In genomic region chr15:80075374-80075694, GRCm38 (mm10) we compare ENCODE assay signal across 12 mouse cellular contexts. TPM values are rescaled to one million over a fixed set of nuclear protein-coding genes. Genes with fewer than 3 reads are reported as not detected.
A peak's percentile ranks its signal among the peaks of the same experiment; 100 is the strongest.
DNase-seq lines count a peak whose midpoint lies in the region; ATAC-seq and TF ChIP-seq lines count a peak whose summit lies in the region.
"Had no signal": no experiment of that assay in that cellular context is flagged by ENCODE, and none has a peak within 500 bp of the region (broad histone marks: within the 10 kb centered on the region; RNA-seq: fewer than 3 reads in every experiment).

No protein-coding gene starts in this region.

- H3K4me2 ChIP-seq in hindbrain, postnatal 0 days (ENCODE audit: low read depth, low read length): no peak overlapping the region
- no peak overlapping the region for H3K4me2 ChIP-seq in hindbrain, embryonic 11.5 days (replicated peaks; ENCODE audit: low read depth, low read length)
- H3K4me2 ChIP-seq in neural tube, embryonic 11.5 days (ENCODE audit: low read depth): no peak overlapping the region
- H3K4me2 ChIP-seq: midbrain, embryonic 12.5 days had no signal

- H3K27me3 ChIP-seq in hindbrain, postnatal 0 days (ENCODE audit: insufficient read depth, low read length): no peaks in the 10 kb centered on the region
- H3K27me3 ChIP-seq in hindbrain, embryonic 11.5 days (ENCODE audit: control insufficient read depth, insufficient read depth, low read length): no peaks in the 10 kb centered on the region
- H3K27me3 ChIP-seq in neural tube, embryonic 11.5 days (ENCODE audit: control insufficient read depth, insufficient read depth, low read length): no peaks in the 10 kb centered on the region
- H3K27me3 ChIP-seq: Patski had no signal

- peak; percentile 22 for DNase-seq in cerebellum, adult 9-11 months
- DNase-seq in cerebellum, adult 11 months: no peak
- no peak for DNase-seq in hindbrain, postnatal 0 days (ENCODE audit: low spot score)
- DNase-seq in hindbrain, embryonic 11.5 days (ENCODE audit: low spot score): no peak
- no peak for DNase-seq in neural tube, embryonic 11.5 days (ENCODE audit: low spot score)
- DNase-seq in neural tube, embryonic 10.5 days (ENCODE audit: extremely low spot score, low spot score): no peak
- no peak for DNase-seq in yolk sac, embryonic 10.5 days (ENCODE audit: low spot score)
- DNase-seq in urinary bladder, postnatal 14 days (ENCODE audit: low spot score): no peak
- DNase-seq: adrenal gland, postnatal 36 days; layer of hippocampus, postnatal 36 days had no signal

- no peak; the same call in 1 of the 2 replicates for ATAC-seq in hindbrain, postnatal 0 days
- ATAC-seq in hindbrain, embryonic 11.5 days (ENCODE audit: low FRiP score): no peak
- ATAC-seq in neural tube, embryonic 11.5 days (ENCODE audit: insufficient read depth, low FRiP score, low TSS enrichment): no peak; the same call in 1 of the 2 replicates
- ATAC-seq: Patski had no signal

- no peak overlapping the region; the same call in 1 of the 2 replicates for H3K27ac ChIP-seq in hindbrain, postnatal 0 days
- H3K27ac ChIP-seq in hindbrain, embryonic 11.5 days (ENCODE audit: low read depth, low read length): no peak overlapping the region
- H3K27ac ChIP-seq in neural tube, embryonic 11.5 days (ENCODE audit: low read depth, low read length): 0 out of 2 replicates have a peak overlapping the region, but pooled peaks have one; percentile 27
- H3K27ac ChIP-seq: midbrain, embryonic 12.5 days had no signal

- TF ChIP-seq CTCF in hindbrain, postnatal 0 days (IDR thresholded peaks at IDR 0.05; ENCODE audit: low read depth): no peak

- peaks cover 31% of the 10 kb centered on the region for H3K36me3 ChIP-seq in hindbrain, postnatal 0 days (ENCODE audit: insufficient read depth, low read length)
- H3K36me3 ChIP-seq in hindbrain, embryonic 11.5 days (ENCODE audit: control insufficient read depth, insufficient read depth, low read length): peaks cover 16% of the 10 kb centered on the region
- H3K36me3 ChIP-seq in neural tube, embryonic 11.5 days (ENCODE audit: control insufficient read depth, insufficient read depth, low read length): peaks cover 17% of the 10 kb centered on the region

- H3K9ac ChIP-seq in hindbrain, postnatal 0 days (replicated peaks; ENCODE audit: low read length): 0 out of 2 replicates have a peak overlapping the region, but pooled peaks have one; percentile 17
- no peak overlapping the region for H3K9ac ChIP-seq in hindbrain, embryonic 11.5 days (ENCODE audit: low read depth, low read length)
- H3K9ac ChIP-seq in neural tube, embryonic 11.5 days (ENCODE audit: low read length): no peak overlapping the region
- H3K9ac ChIP-seq: midbrain, embryonic 12.5 days had no signal

- H3K4me1 ChIP-seq in hindbrain, postnatal 0 days (ENCODE audit: insufficient read depth, low read length): no peaks in the 10 kb centered on the region
- no peaks in the 10 kb centered on the region; the same call in 1 of the 2 replicates for H3K4me1 ChIP-seq in hindbrain, embryonic 11.5 days (replicated peaks; ENCODE audit: control insufficient read depth, insufficient read depth, low read length)
- H3K4me1 ChIP-seq in neural tube, embryonic 11.5 days (ENCODE audit: control insufficient read depth, insufficient read depth, low read length): no peaks in the 10 kb centered on the region

- WGBS in hindbrain, postnatal 0 days: 52% methylated on average over 3 of the region's 3 CpGs
- whole genome bisulfite sequencing in hindbrain, embryonic 11.5 days: 52% methylated on average over 3 of the region's 3 CpGs
- 51% methylated on average over 3 of the region's 3 CpGs for WGBS in neural tube, embryonic 11.5 days

- no peaks in the 10 kb centered on the region for H3K9me3 ChIP-seq in hindbrain, postnatal 0 days (ENCODE audit: low read length)
- H3K9me3 ChIP-seq in hindbrain, embryonic 11.5 days (ENCODE audit: control insufficient read depth, low read length): no peaks in the 10 kb centered on the region
- no peaks in the 10 kb centered on the region for H3K9me3 ChIP-seq in neural tube, embryonic 11.5 days (ENCODE audit: control insufficient read depth, low read length)
- H3K9me3 ChIP-seq: midbrain, embryonic 12.5 days had no signal

- no peak overlapping the region for H3K4me3 ChIP-seq in hindbrain, postnatal 0 days (ENCODE audit: low read length)
- H3K4me3 ChIP-seq in hindbrain, embryonic 11.5 days (ENCODE audit: low read depth, low read length): no peak overlapping the region
- H3K4me3 ChIP-seq in neural tube, embryonic 11.5 days (ENCODE audit: low read depth, low read length): no peak overlapping the region
- H3K4me3 ChIP-seq: midbrain, embryonic 12.5 days had no signal

RNA-seq across cellular contexts. Expression of gene Syngr1, which starts 15.8 kb away (rescaled TPM):
- total RNA-seq in hindbrain, postnatal 0 days (2014; rRNA removed): 155 and 157 TPM in 2 replicates
- polyA plus RNA-seq in hindbrain, postnatal 0 days (2015; fragmentation: Nextera tagmentation; extraction: Ambion mirVana): 73.4 and 78.6 TPM in 2 replicates
- 7.3 and 8.9 TPM in 2 replicates for polyA plus RNA-seq in hindbrain, embryonic 11.5 days (2014; fragmentation: Nextera tagmentation; extraction: Ambion mirVana)
- 8.7 TPM in 2 replicates for polyA plus RNA-seq in neural tube, embryonic 11.5 days (2014; fragmentation: Nextera tagmentation; extraction: Ambion mirVana)

RNA-seq across cellular contexts. Expression of gene Rpl3, which starts 16.3 kb away (rescaled TPM):
- total RNA-seq in hindbrain, postnatal 0 days (2014; rRNA removed): 599 and 600 TPM in 2 replicates
- polyA plus RNA-seq in hindbrain, postnatal 0 days (2015; fragmentation: Nextera tagmentation; extraction: Ambion mirVana): 527 and 544 TPM in 2 replicates
- 1,014 and 1,045 TPM in 2 replicates for polyA plus RNA-seq in hindbrain, embryonic 11.5 days (2014; fragmentation: Nextera tagmentation; extraction: Ambion mirVana)
- 1,003 and 1,056 TPM in 2 replicates for polyA plus RNA-seq in neural tube, embryonic 11.5 days (2014; fragmentation: Nextera tagmentation; extraction: Ambion mirVana)

RNA-seq across cellular contexts. Expression of gene Tab1, which starts 57.6 kb away (rescaled TPM):
- total RNA-seq in hindbrain, postnatal 0 days (2014; rRNA removed): 55.0 and 58.6 TPM in 2 replicates
- polyA plus RNA-seq in hindbrain, postnatal 0 days (2015; fragmentation: Nextera tagmentation; extraction: Ambion mirVana): 26.5 and 27.9 TPM in 2 replicates
- 21.6 and 24.7 TPM in 2 replicates for polyA plus RNA-seq in hindbrain, embryonic 11.5 days (2014; fragmentation: Nextera tagmentation; extraction: Ambion mirVana)
- 35.7 and 36.0 TPM in 2 replicates for polyA plus RNA-seq in neural tube, embryonic 11.5 days (2014; fragmentation: Nextera tagmentation; extraction: Ambion mirVana)
